Mouse (Mus musculus): ENCODE measurements around the gene Sit1. TPM values are rescaled to one million over a fixed set of nuclear protein-coding genes. Genes with fewer than 3 reads are reported as not detected.
A peak's percentile ranks its signal among the peaks of the same experiment; 100 is the strongest.

Gene Sit1
- polyA plus RNA-seq, 1 experiment from 2014 or later: not detected

DNA sequence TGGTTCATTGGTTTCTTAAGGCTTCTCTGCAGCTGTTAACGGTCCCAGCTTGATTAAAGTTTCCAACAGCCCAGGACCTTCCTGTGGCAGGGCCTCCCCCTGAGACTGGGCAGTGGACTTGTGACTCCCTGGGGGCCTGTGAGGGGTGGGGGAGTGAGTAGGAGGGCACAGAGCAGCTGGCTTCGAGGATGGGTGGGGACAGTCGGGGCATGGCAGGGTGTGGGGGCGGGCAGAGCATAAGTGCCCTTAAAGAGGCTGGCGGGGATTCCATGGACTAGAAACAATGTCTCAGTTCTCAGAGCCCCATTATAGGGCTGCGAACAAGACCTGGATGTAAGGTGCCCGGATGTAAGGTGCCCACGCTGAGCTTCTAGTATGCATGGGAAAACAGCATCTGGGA is 26.4 kb downstream of the Sit1 start:
- 20% methylated on average over 8 of the region's 8 CpGs for WGBS
- H3K27ac ChIP-seq: no peak overlapping the region
- no peaks in the 10 kb centered on the region for H3K9me3 ChIP-seq
- no peak overlapping the region for H3K4me3 ChIP-seq
- no peak overlapping the region for H3K4me2 ChIP-seq (replicated peaks)
- peaks cover 31% of the 10 kb centered on the region for H3K27me3 ChIP-seq
- H3K4me1 ChIP-seq: peaks cover 17% of the 10 kb centered on the region
- no peak overlapping the region for H3K9ac ChIP-seq
- no peak for ATAC-seq (ENCODE audit: insufficient number of reproducible peaks, insufficient read depth, low FRiP score, low TSS enrichment)
- H3K36me3 ChIP-seq: no peaks in the 10 kb centered on the region

DNA sequence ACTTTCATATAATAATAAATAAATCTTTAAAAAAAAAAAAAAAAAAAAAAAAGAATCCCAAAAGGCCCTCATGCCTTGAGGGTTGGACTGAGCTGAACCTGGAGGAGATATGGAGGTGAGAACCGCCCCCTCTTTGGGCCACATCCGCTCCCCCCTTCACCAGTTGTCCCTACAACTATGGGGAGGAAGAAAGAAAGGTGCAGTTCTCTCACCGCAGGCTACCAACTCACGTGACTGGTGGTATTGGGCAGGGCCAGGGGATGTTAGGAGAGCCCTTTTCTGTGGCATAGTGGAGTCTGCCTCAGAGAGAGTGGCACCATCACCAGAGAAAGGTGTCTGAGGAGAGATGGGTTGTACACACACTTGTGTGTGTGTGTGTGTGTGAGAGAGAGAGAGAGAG is 27.1 kb downstream of the Sit1 start:
- H3K36me3 ChIP-seq: no peaks in the 10 kb centered on the region

DNA sequence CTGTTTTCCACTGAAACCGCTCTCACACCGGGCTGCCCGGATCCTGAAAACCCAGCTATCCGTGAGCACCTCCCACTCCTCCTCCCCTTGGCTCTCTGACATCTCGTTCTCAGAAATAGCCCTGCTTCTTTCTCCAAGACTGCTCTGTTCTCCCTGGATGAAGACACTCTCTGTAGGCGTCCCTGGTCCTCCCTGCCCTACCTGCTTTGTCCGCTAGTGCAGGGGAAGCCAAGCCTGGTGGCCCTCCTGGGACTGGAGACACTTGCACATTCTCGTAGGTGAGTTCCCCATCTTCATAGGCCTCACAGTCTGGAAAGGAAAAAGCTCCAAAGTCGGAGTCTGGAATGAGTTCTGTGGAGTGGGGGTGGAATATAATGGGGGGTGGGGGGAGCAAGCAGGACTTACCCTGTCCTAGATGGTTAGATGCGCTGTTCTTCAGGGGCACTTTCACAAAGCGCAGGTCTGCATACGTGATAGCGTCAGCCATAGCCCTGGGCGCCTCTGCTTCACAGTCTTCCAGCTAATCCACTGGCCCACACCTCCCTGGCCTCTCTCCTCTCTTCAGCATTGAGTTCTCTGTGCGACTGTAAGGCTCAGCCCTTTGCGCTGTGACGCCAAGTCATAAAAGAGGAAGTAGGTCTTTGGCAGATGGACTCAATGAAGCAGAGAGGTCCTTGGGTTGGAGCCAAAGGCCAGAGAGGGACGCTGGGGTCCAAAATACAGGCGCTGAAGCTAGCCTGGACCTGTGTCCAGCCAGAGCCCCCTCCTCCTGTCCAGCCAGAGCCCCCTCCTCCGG is 29.3 kb downstream of the Sit1 start, which contains the start of gene Cd72:
Cd72 (minus strand) TSS at position 588 of the 796 bp plus-strand sequence.
- Histone ChIP-seq H3K27me3 (peaks cover 31% of the 10 kb centered on the region), H3K4me3 (peak within 1 kb of the TSS; percentile 25), H3K27ac (no peak within 1 kb of the TSS), H3K9ac (peak within 1 kb of the TSS; percentile 9), H3K4me2 (replicated peaks) (peak within 1 kb of the TSS; percentile 55), H3K9me3 (no peaks in the 10 kb centered on the region), H3K36me3 (no peaks in the 10 kb centered on the region), H3K4me1 (peaks cover 12% of the 10 kb centered on the region)
- no peak for ATAC-seq (ENCODE audit: insufficient number of reproducible peaks, insufficient read depth, low FRiP score, low TSS enrichment)
- 26% methylated on average over 20 of the region's 20 CpGs for WGBS

More for the DNA sequence above, 27.1 kb downstream of the Sit1 start:
- WGBS: 22% methylated on average over 4 of the region's 4 CpGs
- no peak for ATAC-seq (ENCODE audit: insufficient number of reproducible peaks, insufficient read depth, low FRiP score, low TSS enrichment)
- no peak overlapping the region for H3K9ac ChIP-seq
- H3K4me2 ChIP-seq (replicated peaks): no peak overlapping the region
- H3K27ac ChIP-seq: no peak overlapping the region
- H3K4me1 ChIP-seq: peaks cover 17% of the 10 kb centered on the region
- no peak overlapping the region for H3K4me3 ChIP-seq
- no peaks in the 10 kb centered on the region for H3K9me3 ChIP-seq
- peaks cover 31% of the 10 kb centered on the region for H3K27me3 ChIP-seq

DNA sequence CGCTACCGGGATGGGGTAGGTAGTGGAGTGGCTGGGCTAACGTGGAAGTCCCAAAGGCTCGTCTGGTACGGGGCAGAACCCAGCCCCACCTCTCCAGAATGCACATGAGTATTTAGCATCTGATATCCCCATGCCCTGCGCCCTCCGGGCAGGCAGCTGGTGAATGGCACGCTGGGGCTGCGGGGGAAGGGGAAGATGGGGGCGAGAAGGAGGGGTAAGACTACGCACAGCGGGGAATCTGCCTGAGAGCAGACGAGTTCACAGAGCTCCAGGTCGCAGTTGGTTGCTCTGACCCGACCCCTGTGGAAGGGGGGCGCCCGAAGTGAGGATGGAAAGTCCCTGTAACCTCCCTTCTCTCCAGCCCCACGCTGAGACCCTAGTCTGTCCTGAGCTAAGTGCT is 30.1 kb downstream of the Sit1 start:
- H3K4me2 ChIP-seq (replicated peaks): peak overlapping the region; percentile 55
- H3K27me3 ChIP-seq: peaks cover 31% of the 10 kb centered on the region
- ATAC-seq (ENCODE audit: insufficient number of reproducible peaks, insufficient read depth, low FRiP score, low TSS enrichment): no peak
- H3K4me3 ChIP-seq: peak overlapping the region; percentile 25
- peaks cover 12% of the 10 kb centered on the region for H3K4me1 ChIP-seq
- H3K36me3 ChIP-seq: no peaks in the 10 kb centered on the region
- peak overlapping the region; percentile 9; the same call in 1 of the 2 replicates for H3K9ac ChIP-seq
- H3K27ac ChIP-seq: no peak overlapping the region
- H3K9me3 ChIP-seq: no peaks in the 10 kb centered on the region
- under 1% methylated on average over 18 of the region's 18 CpGs for WGBS

DNA sequence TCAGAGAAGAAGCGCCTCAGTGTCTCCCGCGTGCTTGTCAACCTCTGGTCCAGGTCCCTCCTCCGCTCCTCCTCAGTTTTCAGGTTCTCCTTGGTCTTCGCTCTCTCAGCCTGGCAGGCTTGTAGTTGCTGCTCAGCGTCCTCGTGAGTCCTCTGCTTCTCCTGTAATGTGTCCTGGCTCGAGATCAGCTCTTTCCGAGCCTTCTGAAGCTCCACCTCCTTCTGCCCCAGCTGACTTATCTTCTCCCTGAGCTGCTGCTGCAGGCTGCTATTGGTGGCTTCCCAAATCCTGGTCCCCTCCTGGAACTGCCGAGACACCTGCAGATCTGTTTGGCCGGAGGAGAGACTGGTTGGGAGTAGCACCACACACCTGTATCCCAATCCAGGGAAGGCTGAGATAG is 31.2 kb downstream of the Sit1 start:
- Histone ChIP-seq H3K27ac (no peak overlapping the region), H3K4me3 (no peak overlapping the region), H3K4me1 (peaks cover 12% of the 10 kb centered on the region), H3K9ac (no peak overlapping the region), H3K4me2 (replicated peaks) (no peak overlapping the region), H3K9me3 (no peaks in the 10 kb centered on the region), H3K27me3 (peaks cover 31% of the 10 kb centered on the region), H3K36me3 (peaks cover 9% of the 10 kb centered on the region)
- WGBS: 56% methylated on average over 11 of the region's 11 CpGs
- ATAC-seq (ENCODE audit: insufficient number of reproducible peaks, insufficient read depth, low FRiP score, low TSS enrichment): no peak

DNA sequence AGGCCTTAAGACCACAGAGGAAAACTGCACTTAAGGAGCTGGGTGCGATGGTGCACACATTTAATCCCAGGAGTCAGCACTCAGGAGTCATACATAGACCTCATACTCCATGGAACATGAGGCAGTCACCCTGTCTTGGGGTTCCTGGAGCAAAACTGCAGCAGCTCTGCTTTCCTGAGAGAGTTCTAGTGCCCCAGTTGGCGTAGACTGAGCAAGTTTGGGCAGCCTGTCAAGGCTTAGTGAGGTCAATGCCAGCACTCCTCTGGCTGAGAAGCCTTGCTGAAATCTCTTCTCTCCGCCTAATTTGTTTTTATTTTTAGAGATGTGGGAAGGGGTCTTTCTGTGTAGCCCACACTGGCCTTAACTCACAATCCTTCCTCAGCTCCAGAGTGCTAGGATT is 35.0 kb downstream of the Sit1 start:
- Histone ChIP-seq H3K9me3 (no peaks in the 10 kb centered on the region), H3K9ac (no peak overlapping the region), H3K27ac (no peak overlapping the region), H3K4me3 (no peak overlapping the region), H3K4me1 (peaks cover 16% of the 10 kb centered on the region), H3K27me3 (peaks cover 13% of the 10 kb centered on the region), H3K36me3 (peaks cover 35% of the 10 kb centered on the region), H3K4me2 (replicated peaks) (no peak overlapping the region)
- ATAC-seq (ENCODE audit: insufficient number of reproducible peaks, insufficient read depth, low FRiP score, low TSS enrichment): no peak
- WGBS: 88% methylated on average over 3 of the region's 3 CpGs

DNA sequence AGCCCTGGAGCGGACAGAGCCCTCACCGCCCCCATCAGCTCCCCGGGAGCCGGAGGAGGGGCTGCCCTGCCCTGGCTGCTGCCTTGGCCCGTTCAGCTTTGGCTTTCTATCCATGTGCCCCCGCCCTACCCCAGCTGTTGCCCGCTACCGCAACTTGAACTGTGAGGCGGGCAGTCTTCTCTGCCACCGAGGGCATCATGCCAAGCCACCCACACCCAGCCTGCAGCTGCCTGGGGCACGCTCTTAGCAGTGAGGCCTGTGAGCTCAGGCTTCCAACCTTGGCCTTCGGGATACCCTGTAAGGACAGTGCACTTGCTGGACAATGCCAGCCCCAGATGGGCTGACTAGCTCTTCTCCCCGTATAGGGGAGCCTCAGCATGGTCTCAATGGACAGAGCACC is 36.3 kb downstream of the Sit1 start:
- Histone ChIP-seq H3K9ac (no peak overlapping the region), H3K4me1 (peaks cover 10% of the 10 kb centered on the region), H3K36me3 (peaks cover 35% of the 10 kb centered on the region), H3K9me3 (no peaks in the 10 kb centered on the region), H3K4me3 (no peak overlapping the region), H3K27me3 (no peaks in the 10 kb centered on the region; the same call in 1 of the 2 replicates), H3K4me2 (replicated peaks) (no peak overlapping the region), H3K27ac (no peak overlapping the region)
- WGBS: 88% methylated on average over 13 of the region's 13 CpGs
- ATAC-seq (ENCODE audit: insufficient number of reproducible peaks, insufficient read depth, low FRiP score, low TSS enrichment): no peak

DNA sequence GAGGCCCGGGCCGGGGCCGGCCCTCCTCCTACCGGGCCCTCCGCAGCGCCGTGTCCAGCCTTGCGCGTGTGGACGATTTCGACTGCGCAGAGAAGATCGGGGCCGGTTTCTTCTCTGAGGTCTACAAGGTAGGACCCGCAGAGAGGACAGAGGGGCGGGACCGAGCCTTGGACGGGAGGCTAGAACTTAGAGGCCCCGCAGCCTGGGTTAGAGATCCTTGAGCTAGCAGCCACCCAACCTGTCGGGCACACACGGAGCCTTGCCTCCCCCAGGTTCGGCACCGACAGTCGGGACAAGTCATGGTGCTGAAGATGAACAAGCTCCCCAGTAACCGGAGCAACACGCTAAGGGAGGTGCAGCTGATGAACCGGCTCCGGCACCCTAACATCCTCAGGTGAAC is 40.0 kb downstream of the Sit1 start:
- no peak; the same call in 1 of the 2 replicates for ATAC-seq (ENCODE audit: insufficient number of reproducible peaks, insufficient read depth, low FRiP score, low TSS enrichment)
- WGBS: 1% methylated on average over 28 of the region's 28 CpGs
- Histone ChIP-seq H3K27me3 (no peaks in the 10 kb centered on the region), H3K36me3 (peaks cover 35% of the 10 kb centered on the region), H3K4me2 (replicated peaks) (peak overlapping the region; percentile 90), H3K9ac (peak overlapping the region; percentile 99), H3K27ac (peak overlapping the region; percentile 91), H3K9me3 (no peaks in the 10 kb centered on the region), H3K4me3 (peak overlapping the region; percentile 96), H3K4me1 (peaks cover 10% of the 10 kb centered on the region)

DNA sequence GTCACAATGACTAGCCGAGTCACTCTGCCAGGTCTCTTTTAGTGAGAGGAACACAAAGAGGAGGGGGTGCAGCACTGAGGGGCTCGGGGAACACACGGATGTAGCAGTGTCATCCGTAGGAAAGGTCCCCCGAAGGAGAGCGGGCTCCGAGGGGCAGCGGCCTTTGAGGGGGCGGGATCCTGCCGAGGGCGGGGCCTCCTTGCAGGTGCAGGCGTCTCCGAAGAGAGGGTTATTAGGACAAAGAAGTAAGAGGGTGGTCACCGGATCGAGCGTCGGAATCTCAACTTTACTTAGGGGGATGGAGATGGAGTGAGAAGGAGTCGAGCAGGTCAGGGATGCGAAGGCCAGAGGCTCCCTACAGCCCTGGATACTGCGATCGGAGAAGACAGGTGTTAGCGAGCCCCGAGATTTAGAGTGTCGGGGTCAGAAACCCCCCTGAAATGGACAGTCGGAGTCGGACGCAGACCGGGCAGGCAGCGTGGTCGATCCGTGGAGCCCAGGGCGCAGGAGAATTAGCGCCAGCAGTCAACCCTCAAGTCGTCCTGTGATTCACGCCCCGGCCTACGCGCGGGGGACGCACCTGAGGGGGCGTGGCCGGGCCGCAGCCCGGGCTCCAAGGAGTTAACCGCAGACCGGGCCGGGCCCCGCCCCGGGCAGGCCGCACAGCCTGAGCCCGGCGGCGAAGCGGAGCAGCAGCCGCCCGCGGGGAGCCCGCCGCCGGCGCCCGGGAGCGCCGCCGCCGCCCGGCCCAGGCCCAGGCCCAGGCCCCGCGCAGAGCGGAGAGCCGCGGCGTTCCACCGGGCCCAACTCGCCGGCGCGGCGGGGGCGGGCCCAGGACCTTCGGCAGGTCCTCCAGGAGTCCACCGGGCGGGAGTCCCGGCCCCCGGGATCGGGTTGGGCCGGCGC is 40.8 kb downstream of the Sit1 start:
- Histone ChIP-seq H3K4me1 (peaks cover 10% of the 10 kb centered on the region), H3K4me2 (replicated peaks) (peak overlapping the region; percentile 90), H3K36me3 (peaks cover 30% of the 10 kb centered on the region), H3K9ac (peak overlapping the region; percentile 99), H3K27ac (peak overlapping the region; percentile 91), H3K9me3 (no peaks in the 10 kb centered on the region), H3K4me3 (peak overlapping the region; percentile 96), H3K27me3 (no peaks in the 10 kb centered on the region)
- peak; percentile 43 for ATAC-seq (ENCODE audit: insufficient number of reproducible peaks, insufficient read depth, low FRiP score, low TSS enrichment)
- WGBS: under 1% methylated on average over 87 of the region's 88 CpGs

DNA sequence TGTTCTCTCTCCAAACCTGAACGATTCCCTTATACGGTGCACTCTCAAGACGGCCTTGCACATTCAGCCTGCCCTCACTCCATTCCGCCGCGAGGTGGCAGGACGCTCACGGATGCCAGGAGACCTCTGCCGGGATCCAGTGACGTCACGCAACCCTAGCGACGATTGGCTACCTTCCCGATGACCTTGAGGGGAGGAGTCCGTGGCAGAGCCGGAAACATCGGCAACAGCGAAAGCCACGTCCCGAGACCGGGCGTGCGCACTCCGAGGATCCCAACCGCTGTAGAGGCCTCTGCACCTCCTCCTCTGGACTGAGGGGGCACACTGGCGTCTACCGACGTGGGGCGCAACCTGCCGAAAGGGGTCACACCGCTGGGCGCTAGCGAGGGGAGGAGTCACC is 41.5 kb downstream of the Sit1 start:
- Histone ChIP-seq H3K4me3 (peak overlapping the region; percentile 96), H3K9ac (peak overlapping the region; percentile 99), H3K4me2 (replicated peaks) (peak overlapping the region; percentile 90), H3K4me1 (peaks cover 10% of the 10 kb centered on the region), H3K27me3 (no peaks in the 10 kb centered on the region), H3K9me3 (no peaks in the 10 kb centered on the region), H3K36me3 (peaks cover 23% of the 10 kb centered on the region), H3K27ac (peak overlapping the region; percentile 91)
- peak; percentile 89 for ATAC-seq (ENCODE audit: insufficient number of reproducible peaks, insufficient read depth, low FRiP score, low TSS enrichment)
- under 1% methylated on average over 33 of the region's 33 CpGs for WGBS

DNA sequence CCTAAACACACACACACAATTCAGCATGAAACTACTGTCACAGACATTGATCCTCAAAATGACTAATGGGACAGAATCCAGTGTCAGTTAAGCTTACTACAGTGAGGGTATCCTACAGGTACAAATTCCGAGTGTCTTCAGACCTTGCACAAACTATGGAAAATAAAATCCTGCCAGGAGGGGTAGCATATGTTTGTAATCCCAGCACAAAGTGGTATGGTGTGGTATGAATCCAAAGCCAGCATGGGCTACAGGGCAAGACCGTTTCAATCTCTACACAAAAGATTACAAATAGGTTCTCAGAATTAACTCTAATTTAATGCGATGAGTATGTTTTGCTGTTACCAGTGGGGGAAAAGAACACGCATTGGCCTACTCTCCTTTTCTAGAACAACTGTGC is 41.9 kb downstream of the Sit1 start, which contains the start of gene Tesk1:
Tesk1 (plus strand) TSS at position 301 of the 400 bp plus-strand sequence.
- WGBS: 23% methylated on average over 4 of the region's 4 CpGs
- 0 out of 2 replicates have a peak, but pooled peaks have one; percentile 1 for ATAC-seq (ENCODE audit: insufficient number of reproducible peaks, insufficient read depth, low FRiP score, low TSS enrichment)
- Histone ChIP-seq H3K27ac (peak within 1 kb of the TSS; percentile 91), H3K4me3 (peak within 1 kb of the TSS; percentile 96), H3K36me3 (peaks cover 19% of the 10 kb centered on the region), H3K9me3 (no peaks in the 10 kb centered on the region), H3K27me3 (no peaks in the 10 kb centered on the region), H3K4me2 (replicated peaks) (peak within 1 kb of the TSS; percentile 90), H3K4me1 (peaks cover 10% of the 10 kb centered on the region), H3K9ac (peak within 1 kb of the TSS; percentile 99)
